Mouse (Mus musculus) megakaryocyte, embryonic 14.5 days (primary cell): ENCODE data around the gene Ctcf. TPM values are rescaled to one million over a fixed set of nuclear protein-coding genes. Genes with fewer than 3 reads are reported as not detected.

Source experiments
- H3K27me3 ChIP-seq: replicated peaks from 2 replicates; pipeline ENCODE3; 2012; ENCODE audit warnings: inconsistent platforms
- H3K36me3 ChIP-seq: replicated peaks from 2 replicates; pipeline ENCODE3; 2012; ENCODE audit warnings: low read length, inconsistent platforms, mixed read lengths
- H3K4me1 ChIP-seq: 2 replicates; pipeline ENCODE4 v1.6.1; 2012; ENCODE audit warnings: inconsistent platforms
- H3K4me3 ChIP-seq: replicated peaks from 2 replicates; pipeline ENCODE3; 2012; ENCODE audit warnings: moderate library complexity, mild to moderate bottlenecking, inconsistent platforms
- H3K9me3 ChIP-seq: 2 replicates; pipeline ENCODE4 v1.6.1; 2012; ENCODE audit warnings: inconsistent platforms
- FLI1 ChIP-seq: IDR thresholded peaks from 2 replicates; pipeline ENCODE4 v1.6.1; 2012; ENCODE audit warnings: low read length, inconsistent platforms, mixed read lengths
- GATA1 ChIP-seq: IDR thresholded peaks from 3 replicates; pipeline ENCODE4 v1.6.1; 2012; ENCODE audit warnings: mixed read lengths, low read length, inconsistent platforms, borderline replicate concordance
- polyA plus RNA-seq: library from polyadenylated mRNA; stranded (reverse); fragments of >175 nt; gene quantifications from 2 replicates; pipeline ENCODE4 v1.2.3, GENCODE M21; 2012; ENCODE audit warnings: low replicate concordance; ENCODE audit not compliant: insufficient read depth

The Ctcf gene
- polyA plus RNA-seq, 1 experiment = 68.4 TPM

- Histone ChIP-seq H3K36me3 (peaks cover 4% of the 10 kb centered on the region), H3K4me3 (peak overlapping the region; percentile 100), H3K4me1 (peaks cover 76% of the 10 kb centered on the region), H3K27me3 (peaks cover 3% of the 10 kb centered on the region), H3K9me3 (no peaks in the 10 kb centered on the region)
- TF ChIP-seq FLI1 (no peak), GATA1 (no peak)
Measured at GRCm38 (mm10) chr8:105605491-105606188, 30.7 kb upstream of the Ctcf start.

GRCm38 (mm10) chr8:105606189-105607023, 30.0 kb upstream of the Ctcf start:
- no peak for TF ChIP-seq FLI1
- TF ChIP-seq GATA1 = no peak
- no peaks in the 10 kb centered on the region for H3K9me3 ChIP-seq
- H3K4me3 ChIP-seq = peak overlapping the region; percentile 100
- peaks cover 79% of the 10 kb centered on the region for H3K4me1 ChIP-seq
- H3K36me3 ChIP-seq = peaks cover 12% of the 10 kb centered on the region
- H3K27me3 ChIP-seq = peaks cover 3% of the 10 kb centered on the region

- H3K4me1 ChIP-seq = peaks cover 81% of the 10 kb centered on the region
- peaks cover 3% of the 10 kb centered on the region for H3K27me3 ChIP-seq
- no peak for TF ChIP-seq GATA1
- peak overlapping the region; percentile 100 for H3K4me3 ChIP-seq
- peaks cover 18% of the 10 kb centered on the region for H3K36me3 ChIP-seq
- H3K9me3 ChIP-seq = no peaks in the 10 kb centered on the region
Measured at GRCm38 (mm10) chr8:105607062-105607461, 29.3 kb upstream of the Ctcf start.

GRCm38 (mm10) chr8:105607684-105608083, 28.7 kb upstream of the Ctcf start:
- peaks cover 3% of the 10 kb centered on the region for H3K27me3 ChIP-seq

GRCm38 (mm10) chr8:105609355-105609754, 27.0 kb upstream of the Ctcf start:
- peak overlapping the region; percentile 85 for H3K4me3 ChIP-seq
- peaks cover 22% of the 10 kb centered on the region for H3K36me3 ChIP-seq
- H3K27me3 ChIP-seq = no peaks in the 10 kb centered on the region
- peaks cover 90% of the 10 kb centered on the region for H3K4me1 ChIP-seq
- peak; percentile 85; the same call in 2 of the 3 replicates for TF ChIP-seq GATA1
- TF ChIP-seq FLI1 = no peak
- no peaks in the 10 kb centered on the region for H3K9me3 ChIP-seq

More at GRCm38 (mm10) chr8:105607684-105608083, 28.7 kb upstream of the Ctcf start:
- Histone ChIP-seq H3K4me1 (peaks cover 87% of the 10 kb centered on the region), H3K9me3 (no peaks in the 10 kb centered on the region), H3K36me3 (peaks cover 18% of the 10 kb centered on the region), H3K4me3 (peak overlapping the region; percentile 72)
- TF ChIP-seq FLI1 = no peak
- no peak for TF ChIP-seq GATA1

GRCm38 (mm10) chr8:105609771-105610170, 26.6 kb upstream of the Ctcf start:
- H3K4me1 ChIP-seq = peaks cover 90% of the 10 kb centered on the region

GRCm38 (mm10) chr8:105611836-105612235, 24.5 kb upstream of the Ctcf start:
- peak overlapping the region; percentile 46 for H3K4me3 ChIP-seq
- H3K27me3 ChIP-seq = no peaks in the 10 kb centered on the region
- TF ChIP-seq FLI1 (no peak), GATA1 (no peak)
- H3K9me3 ChIP-seq = no peaks in the 10 kb centered on the region
- peaks cover 47% of the 10 kb centered on the region for H3K36me3 ChIP-seq
- peaks cover 87% of the 10 kb centered on the region for H3K4me1 ChIP-seq

More at GRCm38 (mm10) chr8:105609771-105610170, 26.6 kb upstream of the Ctcf start:
- no peaks in the 10 kb centered on the region for H3K9me3 ChIP-seq
- H3K36me3 ChIP-seq = peaks cover 26% of the 10 kb centered on the region
- peak overlapping the region; percentile 85 for H3K4me3 ChIP-seq
- TF ChIP-seq FLI1 (no peak), GATA1 (no peak; the same call in 2 of the 3 replicates)
- H3K27me3 ChIP-seq = no peaks in the 10 kb centered on the region

GRCm38 (mm10) chr8:105613037-105613436, 23.3 kb upstream of the Ctcf start:
- H3K4me1 ChIP-seq = peaks cover 87% of the 10 kb centered on the region
- no peaks in the 10 kb centered on the region for H3K27me3 ChIP-seq
- peaks cover 59% of the 10 kb centered on the region for H3K36me3 ChIP-seq
- peak overlapping the region; percentile 93 for H3K4me3 ChIP-seq
- H3K9me3 ChIP-seq = no peaks in the 10 kb centered on the region
- TF ChIP-seq FLI1 (no peak), GATA1 (no peak)

GRCm38 (mm10) chr8:105613830-105614511, 22.4 kb upstream of the Ctcf start:
- peaks cover 68% of the 10 kb centered on the region for H3K36me3 ChIP-seq
- peak overlapping the region; percentile 93 for H3K4me3 ChIP-seq

More at GRCm38 (mm10) chr8:105613830-105614511, 22.4 kb upstream of the Ctcf start:
- Histone ChIP-seq H3K9me3 (no peaks in the 10 kb centered on the region), H3K27me3 (no peaks in the 10 kb centered on the region), H3K4me1 (peaks cover 87% of the 10 kb centered on the region)
- TF ChIP-seq FLI1 = no peak
